Mouse (Mus musculus) mouse trophoblast stem cell (cell line): ENCODE measurements at regions not wholly inside any gene's neighbourhood (a gene's known extent, or its start where the extent isn't known, plus 50 kb on each side); places are given as distances from the start of the nearest gene placed in this dataset.

ENCODE experiments used
- in situ Hi-C, 2 experiments: fragments of 300-500 bp; cut with MseI, MboI; formaldehyde crosslinking; loops; 2 replicates in 1 of 2; 3 replicates in 1 of 2; pipeline ENCODE4 v1.15.1; 2025

GRCm38 (mm10) chr13:101117311-101117710 is 284.1 kb upstream of the Slc30a5 start:
- in situ Hi-C loops, result no loop called here

DNA sequence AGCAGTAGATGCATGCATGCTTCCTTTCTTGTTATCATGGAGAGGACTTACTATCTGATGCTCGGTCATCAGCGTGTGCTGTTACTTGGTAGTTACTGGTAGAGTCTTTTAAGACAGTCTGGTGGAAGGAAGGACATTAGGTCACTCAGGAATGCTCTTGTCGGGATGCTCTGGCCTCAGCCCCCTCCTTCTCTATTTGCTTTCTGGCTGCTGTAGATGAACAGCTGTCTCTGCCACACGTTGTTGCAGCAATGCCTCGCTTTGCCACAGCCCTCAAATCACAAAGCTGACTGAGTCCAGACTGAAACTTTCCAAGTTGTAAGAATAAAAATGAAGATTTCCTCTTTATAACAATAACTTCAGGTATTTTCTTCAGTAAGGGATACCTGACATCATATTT is 282.1 kb upstream of the Slc30a5 start:
- in situ Hi-C loops, result no loop called here

GRCm38 (mm10) chr13:101112176-101112575 is 278.9 kb upstream of the Slc30a5 start:
- in situ Hi-C loops, result no loop called here

DNA sequence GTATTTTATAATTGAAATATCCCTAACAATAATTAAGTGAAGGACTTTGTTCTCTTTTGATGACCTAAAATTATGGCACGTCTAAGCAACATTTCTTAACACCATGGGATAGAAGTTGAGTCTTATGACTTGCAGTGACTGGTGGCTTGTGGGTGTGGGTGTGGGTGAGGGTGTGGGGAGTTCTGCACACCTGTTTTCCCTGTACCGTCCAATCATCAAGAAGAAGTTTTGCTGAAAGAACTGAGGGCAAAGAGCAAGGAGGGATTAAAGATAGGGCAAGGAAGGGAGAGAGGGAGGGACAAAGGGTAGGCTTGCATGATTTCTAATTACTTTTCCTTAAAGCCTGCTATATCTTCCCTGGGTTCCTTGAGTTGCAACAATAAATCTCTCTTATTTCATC is 278.5 kb upstream of the Slc30a5 start:
- in situ Hi-C loops, result no loop called here

GRCm38 (mm10) chr13:101100621-101101020 is 267.4 kb upstream of the Slc30a5 start:
- in situ Hi-C loops, result no loop called here

GRCm38 (mm10) chr13:101096856-101097255 is 263.6 kb upstream of the Slc30a5 start:
- in situ Hi-C loops, result no loop called here

GRCm38 (mm10) chr13:101096221-101096620 is 263.0 kb upstream of the Slc30a5 start:
- in situ Hi-C loops, result no loop called here

DNA sequence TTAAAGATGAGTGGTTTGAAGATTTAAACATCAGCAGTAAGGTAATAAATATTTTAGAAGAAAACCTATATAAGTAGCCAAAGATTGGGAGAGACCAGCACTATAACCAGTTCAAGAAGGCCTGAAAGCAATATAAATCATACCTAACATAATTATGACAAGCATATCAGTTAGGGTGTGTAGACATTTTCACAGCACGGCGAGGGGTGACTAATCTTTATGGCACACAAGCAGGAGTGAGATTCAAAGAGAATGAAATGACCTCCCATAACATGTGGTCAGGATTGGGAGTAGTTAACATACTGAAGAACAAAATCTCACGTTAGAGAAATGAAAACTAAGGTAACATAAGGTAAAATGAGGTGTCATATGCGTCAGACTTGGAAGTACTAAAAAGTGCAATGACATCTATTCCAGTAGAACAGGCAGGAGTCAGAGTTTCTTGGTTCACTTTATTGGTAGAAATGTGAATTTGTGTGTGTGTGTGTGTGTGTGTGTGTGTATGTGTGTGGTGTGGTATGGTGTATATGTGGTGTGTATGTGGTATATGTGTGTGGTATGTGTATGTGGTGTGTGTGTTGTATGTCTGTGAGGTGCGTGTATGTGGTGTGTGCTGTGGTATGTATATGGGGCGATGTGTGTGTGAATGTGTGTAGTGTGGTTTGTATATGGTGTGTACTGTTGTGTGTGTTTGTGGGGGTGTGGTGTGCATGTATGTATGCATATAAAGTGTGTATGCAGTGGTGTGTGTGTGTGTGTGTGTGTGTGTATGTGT is 262.0 kb upstream of the Slc30a5 start:
- in situ Hi-C loops, result no loop called here

- in situ Hi-C loops, result no loop called here
Measured at GRCm38 (mm10) chr13:101092743-101093131, 259.5 kb upstream of the Slc30a5 start.

DNA sequence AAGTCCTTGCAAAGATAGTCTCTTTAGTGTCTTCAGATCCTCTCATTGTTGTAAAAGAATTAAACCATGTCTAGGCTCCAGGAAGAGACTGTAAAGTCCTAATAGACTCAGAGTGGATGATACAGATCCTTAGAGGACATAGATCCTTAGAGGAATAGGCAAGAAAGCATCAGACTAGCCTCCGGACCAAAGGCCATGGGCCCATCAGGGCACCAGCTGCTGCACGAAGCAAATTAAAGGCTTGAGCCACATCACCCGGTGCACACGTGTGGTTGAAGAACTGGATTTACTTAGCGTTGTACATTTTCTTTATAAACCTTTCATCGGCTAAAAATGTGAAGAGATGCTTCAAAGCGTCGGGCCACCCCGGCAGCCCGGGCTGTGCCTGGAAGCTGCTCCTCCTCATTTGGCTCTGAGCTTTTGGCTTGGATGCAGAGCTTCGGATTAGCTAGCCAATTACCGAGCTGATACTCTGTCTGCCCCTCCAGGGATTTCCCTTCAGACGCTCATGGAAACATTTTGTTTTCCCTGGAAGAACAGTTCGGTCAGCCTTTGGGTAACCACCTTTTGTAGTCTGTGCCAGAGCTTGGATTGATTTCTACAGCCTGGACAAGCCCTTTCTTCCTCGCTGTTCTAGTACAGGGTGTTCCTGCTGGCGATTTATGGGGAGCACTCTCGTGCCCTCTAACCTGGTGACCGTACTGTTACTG is 259.0 kb upstream of the Slc30a5 start:
- in situ Hi-C loops, result no loop called here

- in situ Hi-C loops, result no loop called here
Measured at GRCm38 (mm10) chr13:101085182-101085581, 252.0 kb upstream of the Slc30a5 start.

DNA sequence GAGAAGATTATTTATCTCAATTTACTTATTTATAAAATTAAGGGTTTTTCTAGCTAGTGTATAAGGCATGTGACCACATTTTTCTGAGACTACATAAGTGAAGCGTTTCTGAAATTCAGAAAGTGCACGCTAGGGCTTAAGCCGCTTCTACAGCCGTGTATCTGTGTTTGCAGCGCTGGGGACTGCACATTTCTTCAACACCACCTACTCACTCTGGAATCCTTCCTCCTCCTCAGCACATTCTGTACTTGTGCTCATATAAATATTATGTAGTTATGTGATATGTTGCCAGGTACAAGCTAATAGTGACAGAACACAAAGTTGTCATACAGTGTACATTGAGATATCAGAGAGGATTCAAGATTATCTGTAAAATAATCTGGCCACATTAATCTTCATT is 251.0 kb upstream of the Slc30a5 start:
- in situ Hi-C loops, result no loop called here

- in situ Hi-C loops, result no loop called here
Measured at GRCm38 (mm10) chr13:101083416-101083815, 250.2 kb upstream of the Slc30a5 start.

GRCm38 (mm10) chr13:101068489-101068888 is 235.3 kb upstream of the Slc30a5 start:
- in situ Hi-C loops, result no loop called here

DNA sequence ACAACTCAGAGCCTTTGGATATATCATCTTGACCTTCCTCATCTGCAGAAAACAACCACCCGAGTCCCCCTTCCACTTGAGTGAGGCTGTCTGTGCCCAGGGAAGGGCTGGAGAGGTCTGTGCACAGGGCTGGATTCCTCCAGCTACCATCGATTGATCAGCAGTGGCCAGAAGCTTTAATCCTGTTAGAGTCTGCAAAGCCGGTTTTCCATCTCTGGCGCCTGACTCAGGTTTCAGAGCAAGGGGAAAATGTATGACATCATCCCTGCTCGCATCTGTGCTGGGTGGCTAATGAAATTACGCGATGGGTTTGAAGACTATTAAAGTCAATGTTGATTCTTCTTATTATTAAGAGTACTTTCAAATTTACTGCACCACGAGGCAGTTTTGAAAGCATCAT is 229.4 kb upstream of the Slc30a5 start:
- in situ Hi-C loops, result no loop called here

DNA sequence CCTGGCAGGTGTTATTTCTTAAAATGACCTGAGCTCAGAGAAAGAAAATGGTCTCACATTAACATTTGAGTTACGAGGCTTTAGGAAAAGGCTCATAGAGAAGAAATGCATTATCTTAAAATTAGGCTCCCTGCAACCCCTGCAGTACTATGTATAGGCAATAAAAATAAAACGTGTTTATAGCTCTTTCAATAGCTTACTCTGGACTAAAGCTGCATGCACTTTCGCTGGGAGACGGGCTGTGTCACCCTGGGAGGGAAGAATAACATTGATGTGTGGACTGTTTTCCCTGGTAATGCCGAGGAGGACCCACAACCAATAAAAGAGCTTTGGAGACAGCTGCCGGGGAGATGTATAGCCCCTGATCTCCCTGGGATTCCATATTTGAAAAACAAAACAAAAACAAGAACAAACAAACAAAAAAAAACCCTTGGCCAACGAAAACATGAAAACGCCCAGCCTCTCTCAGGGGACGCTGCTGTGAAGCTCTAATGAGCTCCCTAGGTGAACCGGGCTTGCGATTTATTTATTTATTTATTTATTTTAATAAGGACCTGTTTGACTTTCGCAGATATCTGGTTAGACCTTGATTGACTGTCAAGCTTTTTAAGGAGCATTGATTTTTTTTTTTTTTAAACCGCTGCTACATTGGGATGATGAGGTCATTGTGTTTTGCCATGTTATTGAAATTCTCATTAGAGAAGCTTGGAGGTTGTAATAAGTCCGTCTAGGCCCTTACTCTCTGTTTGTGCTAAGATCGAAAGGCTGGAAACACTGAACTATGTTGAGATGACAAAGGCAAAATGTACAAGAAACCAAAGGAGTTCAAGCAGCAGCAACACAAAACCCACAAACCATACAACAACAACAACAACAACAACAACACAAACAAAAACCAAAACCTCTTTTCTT is 228.3 kb upstream of the Slc30a5 start:
- in situ Hi-C loops, result no loop called here

- in situ Hi-C loops, result no loop called here
Measured at GRCm38 (mm10) chr13:101049511-101049910, 216.3 kb upstream of the Slc30a5 start.

- in situ Hi-C loops, result no loop called here
Measured at GRCm38 (mm10) chr13:101032594-101032993, 199.4 kb upstream of the Slc30a5 start.

GRCm38 (mm10) chr13:101026043-101026442 is 192.8 kb upstream of the Slc30a5 start:
- in situ Hi-C loops, result no loop called here

GRCm38 (mm10) chr13:101025488-101025887 is 192.3 kb upstream of the Slc30a5 start:
- in situ Hi-C loops, result no loop called here

DNA sequence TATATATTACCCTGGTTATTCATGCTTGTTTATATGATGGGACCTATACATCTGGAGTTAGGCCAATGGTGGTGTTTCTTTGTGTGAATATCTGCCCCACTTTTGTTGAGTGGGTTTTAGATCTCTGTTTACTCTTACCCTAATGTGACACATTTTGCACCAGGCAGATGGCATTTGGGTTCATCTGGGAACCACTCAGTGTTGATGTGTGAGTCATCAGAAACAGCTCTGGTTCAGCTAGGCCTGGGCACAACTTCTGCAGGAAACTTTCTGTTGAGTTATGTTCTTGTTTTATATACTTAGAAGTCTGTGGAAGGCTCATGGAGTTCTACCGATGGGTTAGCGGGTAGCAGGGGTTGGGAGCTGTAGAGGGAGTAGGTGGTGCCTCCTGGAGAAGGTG is 191.7 kb upstream of the Slc30a5 start:
- in situ Hi-C loops, result no loop called here

DNA sequence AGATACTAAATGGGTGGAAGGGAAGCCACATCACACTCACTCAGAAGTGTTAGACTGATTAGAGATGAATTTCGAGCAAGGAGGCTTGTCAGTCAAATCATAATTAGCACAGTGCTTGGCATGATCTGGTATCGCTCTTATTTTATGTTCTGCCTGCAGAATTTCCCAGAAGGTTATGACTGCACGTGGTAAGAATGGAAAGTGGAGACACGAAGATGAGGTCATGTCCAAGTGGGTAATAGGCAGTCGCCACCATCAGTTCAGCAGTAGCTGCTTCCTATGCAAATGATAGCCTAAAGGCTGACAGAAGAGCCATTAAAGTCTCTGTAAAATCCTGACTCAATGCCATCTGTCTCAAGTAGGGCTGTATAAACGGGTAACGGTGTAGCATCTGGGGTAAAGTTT is 186.0 kb upstream of the Slc30a5 start:
- in situ Hi-C loops, result no loop called here
